Mouse (Mus musculus): ENCODE data around the gene Gabrr2.
"Not testable (repeated sequence)": the region's sequence is repeated elsewhere in the genome, so short reads cannot be mapped to it uniquely, and the experiment has no call there.

The Gabrr2 gene

GRCm38 (mm10) chr4:33070326-33070725, 7.5 kb downstream of the Gabrr2 start:
- DNase-seq (ENCODE audit: low spot score) = no peak

DNA sequence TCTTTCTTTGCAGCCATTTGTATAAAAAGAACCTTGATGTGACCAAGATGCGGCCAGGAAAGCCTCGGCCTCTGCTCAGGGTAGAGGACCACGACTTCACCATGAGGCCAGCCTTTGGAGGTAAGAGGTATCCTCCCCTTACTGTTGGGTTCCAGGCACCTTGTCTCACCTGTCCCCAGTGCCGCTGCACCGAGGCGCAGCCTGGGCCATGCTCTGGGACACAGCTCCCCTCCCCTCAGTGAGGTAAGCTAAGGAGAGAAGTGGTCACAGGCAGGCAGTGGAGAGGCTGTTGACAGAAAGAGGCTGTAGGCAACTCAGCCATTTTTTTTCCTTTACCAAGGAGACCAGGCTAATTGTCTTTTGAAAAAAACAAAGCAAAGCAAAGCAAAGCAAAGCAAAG, 8.5 kb downstream of the Gabrr2 start:
- no peak for DNase-seq (ENCODE audit: low spot score)

DNA sequence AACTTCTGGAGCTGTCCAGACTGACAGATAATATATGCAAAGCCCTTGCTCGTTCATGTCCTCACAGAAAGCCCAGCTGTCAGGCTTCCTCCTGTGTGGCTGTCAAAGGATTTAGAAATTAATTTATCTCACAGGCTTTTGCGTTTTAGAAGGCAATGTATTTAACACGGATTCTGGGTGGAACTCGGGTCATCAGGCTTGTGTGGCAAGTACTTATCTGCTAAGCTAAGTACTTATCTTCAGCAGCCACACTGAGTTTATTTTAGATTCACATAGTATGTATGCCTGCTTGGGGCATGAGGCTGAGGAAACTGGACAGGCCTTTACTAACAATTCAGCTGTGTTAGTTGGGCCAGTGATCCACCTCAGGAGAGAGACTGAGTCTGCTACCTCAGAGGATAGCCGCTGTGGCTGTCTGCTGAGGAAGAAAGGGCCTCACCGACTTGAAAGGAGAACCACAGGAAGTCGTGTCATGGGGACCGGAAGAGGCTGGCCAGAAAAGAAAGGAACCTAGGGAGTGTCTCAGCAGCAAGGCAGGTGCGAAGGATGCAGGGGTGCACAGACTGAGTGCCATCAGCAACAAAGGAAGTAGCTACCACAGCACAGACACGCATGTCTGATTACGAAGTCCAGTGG, 9.8 kb downstream of the Gabrr2 start:
- DNase-seq (ENCODE audit: low spot score) = no peak

DNA sequence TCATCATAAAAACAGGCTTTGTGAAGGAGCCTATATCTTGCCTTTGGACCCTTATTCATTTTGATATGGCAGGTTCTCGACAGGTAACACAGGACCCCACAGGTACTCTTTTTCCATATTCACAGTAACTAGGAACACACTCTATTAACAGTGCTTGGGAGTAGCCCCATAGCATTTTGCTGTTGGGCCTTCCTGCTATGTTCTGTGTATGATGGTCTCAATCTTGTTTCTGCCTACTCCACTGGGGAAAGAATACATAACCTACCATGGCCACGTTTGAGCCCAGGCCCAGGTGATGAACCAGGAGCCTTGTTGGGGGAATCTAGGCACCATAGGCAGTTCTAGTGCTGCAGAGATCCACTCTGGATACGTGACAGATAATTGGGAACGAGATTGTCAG, 11.6 kb downstream of the Gabrr2 start:
- DNase-seq (ENCODE audit: low spot score) = no peak

DNA sequence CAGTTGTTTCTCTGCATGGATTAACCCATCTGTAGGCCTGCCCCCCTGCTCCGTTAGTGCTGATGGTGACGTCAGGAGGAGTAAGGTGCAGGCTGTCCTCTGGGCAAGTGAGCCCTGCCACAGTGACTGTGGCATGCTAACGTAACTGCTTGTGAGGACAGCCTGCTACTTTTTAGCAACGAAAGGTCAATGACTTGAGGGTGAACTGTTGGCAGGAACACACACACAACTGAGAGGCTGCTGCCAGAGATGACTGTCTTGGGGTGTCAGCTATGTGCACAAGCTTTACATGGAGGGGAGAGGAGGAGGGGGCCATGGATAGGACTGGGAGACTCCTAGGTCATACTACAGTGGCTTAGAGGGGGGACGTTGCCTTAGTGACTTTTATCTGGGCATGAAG, 12.1 kb downstream of the Gabrr2 start:
- no peak for DNase-seq (ENCODE audit: low spot score)

- no peak for DNase-seq (ENCODE audit: low spot score)
Observed at GRCm38 (mm10) chr4:33075776-33076524, 13.2 kb downstream of the Gabrr2 start.

GRCm38 (mm10) chr4:33077161-33077560, 14.4 kb downstream of the Gabrr2 start:
- DNase-seq (ENCODE audit: low spot score) = no peak

GRCm38 (mm10) chr4:33077724-33078123, 14.9 kb downstream of the Gabrr2 start:
- DNase-seq (ENCODE audit: low spot score) = no peak

GRCm38 (mm10) chr4:33078492-33078891, 15.7 kb downstream of the Gabrr2 start:
- DNase-seq (ENCODE audit: low spot score) = no peak

GRCm38 (mm10) chr4:33099118-33099694, 36.4 kb downstream of the Gabrr2 start:
- DNase-seq (ENCODE audit: low spot score) = no peak

DNA sequence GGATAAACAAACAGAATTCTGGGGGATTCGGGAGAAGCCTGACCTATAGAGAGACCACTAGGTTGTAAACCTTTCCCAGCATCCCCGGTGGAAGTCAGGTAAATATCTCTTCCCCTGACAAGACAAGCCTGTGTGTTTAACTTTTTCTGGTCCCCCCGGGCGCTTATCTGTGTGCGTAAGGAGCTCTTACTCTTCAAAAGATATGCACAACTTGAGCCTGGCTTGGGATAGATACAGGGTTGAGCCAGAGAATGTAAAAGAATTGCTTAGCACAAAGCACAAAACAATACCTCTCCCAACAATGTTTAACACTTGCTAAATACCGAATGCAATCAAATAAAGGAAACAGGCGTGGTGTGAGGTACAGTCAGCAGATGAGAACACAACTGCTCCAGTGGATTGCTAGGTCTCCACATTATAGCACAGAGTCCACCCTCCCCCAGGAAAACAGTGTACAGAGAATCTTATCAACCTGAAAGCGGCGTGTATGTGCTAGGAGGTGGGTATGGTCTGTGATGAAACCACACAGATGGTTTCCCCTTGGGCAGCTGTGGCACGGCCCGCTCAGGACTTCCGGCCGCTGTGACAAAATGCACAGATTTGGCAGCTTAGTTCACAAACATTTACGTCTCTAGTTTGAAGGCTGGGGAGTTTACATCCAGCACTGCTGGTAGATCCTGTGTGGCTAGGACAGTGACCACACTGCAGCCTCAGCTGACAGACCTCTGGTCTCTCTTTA, 47.1 kb downstream of the Gabrr2 start:
- DNase-seq (ENCODE audit: low spot score) = no peak

GRCm38 (mm10) chr4:33110845-33111244, 48.0 kb downstream of the Gabrr2 start:
- DNase-seq (ENCODE audit: low spot score) = no peak

GRCm38 (mm10) chr4:33111358-33111757, 48.6 kb downstream of the Gabrr2 start:
- no peak for DNase-seq (ENCODE audit: low spot score)

GRCm38 (mm10) chr4:33112866-33113265, 50.1 kb downstream of the Gabrr2 start:
- not testable (repeated sequence) for DNase-seq (ENCODE audit: low spot score)

DNA sequence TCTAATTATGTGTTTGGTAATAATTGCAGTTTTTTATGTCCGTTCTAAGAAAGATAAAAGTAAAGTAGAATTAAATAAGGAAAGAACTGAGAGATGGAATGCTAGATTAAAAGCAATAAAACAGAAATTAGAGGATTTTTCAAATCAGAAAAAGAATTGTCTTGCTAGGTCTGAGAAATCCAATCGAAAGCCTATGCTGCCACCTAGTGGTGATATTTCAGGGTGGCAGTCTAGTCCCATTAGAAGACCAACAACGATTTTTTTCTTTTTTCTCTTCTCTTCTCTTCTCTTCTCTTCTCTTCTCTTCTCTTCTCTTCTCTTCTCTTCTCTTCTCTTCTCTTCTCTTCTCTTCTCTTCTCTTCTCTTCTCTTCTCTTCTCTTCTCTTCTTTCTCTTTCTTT, 56.3 kb downstream of the Gabrr2 start:
- DNase-seq (ENCODE audit: low spot score) = peak; percentile 74

DNA sequence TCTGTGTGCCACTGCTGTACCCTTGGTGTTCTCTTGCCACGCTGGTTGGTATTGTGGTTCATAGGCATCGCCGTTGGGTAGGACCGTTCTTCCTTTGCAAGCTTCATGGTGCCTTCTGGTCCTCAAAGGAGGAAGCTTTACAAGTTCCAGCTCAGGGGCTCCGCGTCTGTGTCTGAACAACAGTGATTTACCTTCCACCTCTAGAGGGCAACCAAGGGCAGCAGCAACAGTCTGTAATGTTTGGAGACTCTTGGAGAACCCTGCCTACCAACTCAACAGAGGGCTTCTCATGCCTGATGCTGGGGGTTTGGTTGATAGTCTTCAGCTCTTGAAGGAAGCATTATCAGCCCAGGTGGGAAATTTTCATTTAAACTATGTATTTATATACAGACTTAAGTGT, 61.7 kb downstream of the Gabrr2 start:
- DNase-seq (ENCODE audit: low spot score) = peak; percentile 38

DNA sequence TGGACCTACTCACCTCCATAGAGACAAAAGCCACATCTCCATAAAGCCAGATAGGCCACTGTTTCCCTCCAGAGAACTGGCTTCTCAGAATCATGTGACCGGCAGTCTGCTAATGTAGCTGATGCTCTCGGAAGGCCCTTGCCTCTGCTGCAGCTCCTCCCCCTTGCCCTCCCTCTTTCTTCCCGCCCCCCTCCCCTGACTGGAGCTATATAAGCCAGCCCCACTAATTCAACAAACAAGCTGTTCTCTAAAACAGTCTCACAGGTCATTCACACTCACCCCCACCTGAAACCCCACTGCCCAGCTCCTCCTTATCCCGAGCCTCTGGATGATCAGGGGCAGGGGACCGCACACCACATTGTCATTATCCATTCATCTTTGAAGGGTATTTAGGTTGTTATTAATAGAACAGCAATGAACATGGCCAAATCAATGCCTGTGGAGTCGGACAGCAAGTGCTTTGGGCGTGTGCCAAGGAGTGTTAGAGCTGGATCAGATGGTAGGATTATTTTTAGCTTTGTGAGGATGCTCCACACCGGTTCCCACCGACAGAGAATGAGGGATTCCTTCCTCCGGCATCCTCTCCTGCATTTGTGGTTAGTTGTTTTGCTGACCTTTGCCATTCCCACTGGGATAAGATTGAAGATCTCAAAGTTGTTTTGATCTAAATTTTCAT, 62.7 kb downstream of the Gabrr2 start:
- peak; percentile 50 for DNase-seq (ENCODE audit: low spot score)

- DNase-seq (ENCODE audit: low spot score) = no peak
Observed at GRCm38 (mm10) chr4:33132221-33132620, 69.4 kb downstream of the Gabrr2 start, which contains the start of gene Gabrr1. Gabrr1 (plus strand) TSS chr4:33132521.
